Mouse (Mus musculus) lung, embryonic 16.5 days (tissue): ENCODE results near the gene Gm960. TPM values are rescaled to one million over a fixed set of nuclear protein-coding genes. Genes with fewer than 3 reads are reported as not detected.
A peak's percentile ranks its signal among the peaks of the same experiment; 100 is the strongest.

Experiments
- ATAC-seq: fragments of 200-750 bp; cut with Nextera tagmentation; 2 replicates; pipeline ENCODE4 v1.8.0; 2017; ENCODE audit warnings: low read depth, mild to moderate bottlenecking, moderate library complexity
- H3K27ac ChIP-seq: fragments of 300-500 bp; sonication (generic); 2 replicates; pipeline ENCODE4 v1.5.1; 2014; ENCODE audit warnings: mild to moderate bottlenecking, control low read depth, low read length
- H3K27me3 ChIP-seq: fragments of 300-500 bp; sonication (generic); 2 replicates; pipeline ENCODE4 v1.6.1; 2014; ENCODE audit warnings: low read depth, low read length, mixed read lengths; ENCODE audit not compliant: control insufficient read depth, insufficient read depth
- H3K36me3 ChIP-seq: fragments of 300-500 bp; sonication (generic); 2 replicates; pipeline ENCODE4 v1.6.1; 2014; ENCODE audit warnings: low read length; ENCODE audit not compliant: control insufficient read depth, insufficient read depth
- H3K4me1 ChIP-seq: fragments of 300-500 bp; sonication (generic); replicated peaks from 2 replicates; pipeline ENCODE4 v1.6.1; 2014; ENCODE audit warnings: low read length, mixed read lengths; ENCODE audit not compliant: control insufficient read depth, insufficient read depth
- H3K4me2 ChIP-seq: fragments of 300-500 bp; sonication (generic); 2 replicates; pipeline ENCODE4 v1.6.1; 2014; ENCODE audit warnings: low read depth, low read length, control low read depth
- H3K4me3 ChIP-seq: fragments of 300-500 bp; sonication (generic); 2 replicates; pipeline ENCODE4 v1.5.1; 2014; ENCODE audit warnings: mild to moderate bottlenecking, low read length, control low read depth
- H3K9ac ChIP-seq: fragments of 300-500 bp; sonication (generic); 2 replicates; pipeline ENCODE4 v1.6.1; 2014; ENCODE audit warnings: low read length, control low read depth
- H3K9me3 ChIP-seq: fragments of 300-500 bp; sonication (generic); 2 replicates; pipeline ENCODE4 v1.6.1; 2016; ENCODE audit warnings: low read length; ENCODE audit not compliant: control insufficient read depth
- WGBS: fragments of 180-500 bp; shearing (Covaris S2); extraction: QIAGEN DNeasy Blood & Tissue Kit; methylation state at CpG from one replicate; pipeline ENCODE4 v1.1.7; 2014; 5-methylcytosine and 5-hydroxymethylcytosine counted together
- polyA plus RNA-seq: library from polyadenylated mRNA; unstranded; fragments of >200 nt; fragmentation: Nextera tagmentation; extraction: Ambion mirVana; gene quantifications from 2 replicates; pipeline ENCODE4 v1.2.1, GENCODE M21; 2015

Gene Gm960
- polyA plus RNA-seq, 1 experiment from 2014 or later: 3.3 TPM

GRCm38 (mm10) chr19:4613464-4614304, 84.8 kb downstream of the Gm960 start:
- Histone ChIP-seq H3K36me3 (peaks cover 22% of the 10 kb centered on the region), H3K4me1 (peaks cover 20% of the 10 kb centered on the region), H3K27ac (peak overlapping the region; percentile 93; the same call in 1 of the 2 replicates), H3K4me2 (peak overlapping the region; percentile 86), H3K9me3 (no peaks in the 10 kb centered on the region), H3K9ac (peak overlapping the region; percentile 95), H3K4me3 (peak overlapping the region; percentile 90), H3K27me3 (no peaks in the 10 kb centered on the region)
- 81% methylated on average over 33 of the region's 33 CpGs for WGBS
- ATAC-seq: no peak

- H3K4me1 ChIP-seq: peaks cover 20% of the 10 kb centered on the region
- ATAC-seq: no peak
- H3K4me3 ChIP-seq: no peak overlapping the region
- no peaks in the 10 kb centered on the region for H3K9me3 ChIP-seq
- H3K4me2 ChIP-seq: no peak overlapping the region
- WGBS: 88% methylated on average over 18 of the region's 19 CpGs
- no peaks in the 10 kb centered on the region for H3K27me3 ChIP-seq
- H3K9ac ChIP-seq: no peak overlapping the region
- H3K36me3 ChIP-seq: peaks cover 22% of the 10 kb centered on the region
- H3K27ac ChIP-seq: no peak overlapping the region
Observed at GRCm38 (mm10) chr19:4612181-4612961, 86.1 kb downstream of the Gm960 start.

- 47% methylated on average over 4 of the region's 4 CpGs for WGBS
Observed at GRCm38 (mm10) chr19:4610109-4610508, 88.4 kb downstream of the Gm960 start.

GRCm38 (mm10) chr19:4608511-4608910, 90.0 kb downstream of the Gm960 start:
- WGBS: 85% methylated on average over 4 of the region's 4 CpGs
- H3K27me3 ChIP-seq: no peaks in the 10 kb centered on the region
- peaks cover 11% of the 10 kb centered on the region; the same call in 1 of the 2 replicates for H3K4me1 ChIP-seq
- no peak overlapping the region for H3K27ac ChIP-seq
- no peak for ATAC-seq
- H3K9ac ChIP-seq: no peak overlapping the region
- H3K4me2 ChIP-seq: no peak overlapping the region
- H3K9me3 ChIP-seq: no peaks in the 10 kb centered on the region
- H3K36me3 ChIP-seq: peaks cover 19% of the 10 kb centered on the region
- H3K4me3 ChIP-seq: no peak overlapping the region

More at GRCm38 (mm10) chr19:4610109-4610508, 88.4 kb downstream of the Gm960 start:
- no peak overlapping the region for H3K4me2 ChIP-seq
- no peaks in the 10 kb centered on the region for H3K9me3 ChIP-seq
- no peaks in the 10 kb centered on the region for H3K27me3 ChIP-seq
- no peak for ATAC-seq
- H3K27ac ChIP-seq: no peak overlapping the region
- H3K36me3 ChIP-seq: peaks cover 22% of the 10 kb centered on the region
- H3K4me3 ChIP-seq: no peak overlapping the region
- no peak overlapping the region for H3K9ac ChIP-seq
- peaks cover 12% of the 10 kb centered on the region for H3K4me1 ChIP-seq

- Histone ChIP-seq H3K9ac (no peak overlapping the region), H3K27ac (no peak overlapping the region), H3K36me3 (peaks cover 15% of the 10 kb centered on the region), H3K4me1 (peaks cover 9% of the 10 kb centered on the region; the same call in 1 of the 2 replicates), H3K4me2 (no peak overlapping the region), H3K4me3 (no peak overlapping the region), H3K9me3 (no peaks in the 10 kb centered on the region), H3K27me3 (no peaks in the 10 kb centered on the region)
- WGBS: 90% methylated on average over 12 of the region's 12 CpGs
- no peak for ATAC-seq
Observed at GRCm38 (mm10) chr19:4607406-4607805, 91.1 kb downstream of the Gm960 start.

GRCm38 (mm10) chr19:4605654-4606053, 92.8 kb downstream of the Gm960 start:
- no peak overlapping the region for H3K4me3 ChIP-seq
- H3K27ac ChIP-seq: no peak overlapping the region
- H3K9me3 ChIP-seq: no peaks in the 10 kb centered on the region
- H3K4me2 ChIP-seq: no peak overlapping the region
- H3K4me1 ChIP-seq: peaks cover 9% of the 10 kb centered on the region; the same call in 1 of the 2 replicates
- WGBS: 84% methylated on average over 4 of the region's 4 CpGs
- H3K36me3 ChIP-seq: no peaks in the 10 kb centered on the region
- no peak for ATAC-seq
- no peaks in the 10 kb centered on the region for H3K27me3 ChIP-seq
- no peak overlapping the region for H3K9ac ChIP-seq

- H3K4me2 ChIP-seq: peak overlapping the region; percentile 17
Observed at GRCm38 (mm10) chr19:4603801-4604723, 94.4 kb downstream of the Gm960 start.

GRCm38 (mm10) chr19:4602459-4602858, 96.0 kb downstream of the Gm960 start:
- Histone ChIP-seq H3K9ac (no peak overlapping the region), H3K4me1 (peaks cover 9% of the 10 kb centered on the region; the same call in 1 of the 2 replicates), H3K4me2 (no peak overlapping the region), H3K27me3 (no peaks in the 10 kb centered on the region), H3K9me3 (no peaks in the 10 kb centered on the region), H3K4me3 (no peak overlapping the region), H3K27ac (no peak overlapping the region), H3K36me3 (no peaks in the 10 kb centered on the region)
- WGBS: 84% methylated on average over 20 of the region's 20 CpGs
- ATAC-seq: no peak

More at GRCm38 (mm10) chr19:4603801-4604723, 94.4 kb downstream of the Gm960 start:
- Histone ChIP-seq H3K27ac (peak overlapping the region; percentile 27; the same call in 1 of the 2 replicates), H3K9me3 (no peaks in the 10 kb centered on the region), H3K27me3 (no peaks in the 10 kb centered on the region), H3K36me3 (no peaks in the 10 kb centered on the region), H3K4me3 (no peak overlapping the region), H3K9ac (peak overlapping the region; percentile 28), H3K4me1 (peaks cover 9% of the 10 kb centered on the region; the same call in 1 of the 2 replicates)
- WGBS: 33% methylated on average over 24 of the region's 24 CpGs
- ATAC-seq: peak; percentile 87; the same call in 1 of the 2 replicates
